Mouse (Mus musculus) layer of hippocampus, postnatal 36 days (tissue): ENCODE measurements at regions not wholly inside any gene's neighbourhood (a gene's known extent, or its start where the extent isn't known, plus 50 kb on each side); places are given as distances from the start of the nearest gene placed in this dataset.

Source experiments
- DNase-seq, 2 experiments: peaks; one replicate each; pipeline ENCODE4 v3.0.0; 2022

GRCm38 (mm10) chr16:86136169-86136568, 234.5 kb upstream of the Adamts5 start:
- DNase-seq = no peak

DNA sequence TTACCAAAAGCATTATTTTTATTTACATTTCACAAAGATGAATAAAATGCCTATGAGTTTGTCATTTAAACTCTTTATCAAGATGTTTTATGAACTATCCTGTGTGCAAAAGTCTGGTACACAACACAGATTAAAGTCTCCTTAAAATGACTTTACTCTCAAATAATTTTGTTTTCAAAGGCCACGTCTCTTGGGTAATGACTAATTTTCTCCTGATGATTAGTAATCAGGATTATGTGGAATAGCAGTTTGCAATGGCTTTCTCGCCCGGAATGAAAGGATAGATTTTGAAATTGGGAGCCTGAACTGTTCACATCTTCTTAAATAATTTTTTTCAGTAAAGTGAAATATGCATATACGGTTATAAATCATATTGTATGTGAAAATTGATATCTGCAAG, 225.8 kb upstream of the Adamts5 start:
- DNase-seq = no peak

DNA sequence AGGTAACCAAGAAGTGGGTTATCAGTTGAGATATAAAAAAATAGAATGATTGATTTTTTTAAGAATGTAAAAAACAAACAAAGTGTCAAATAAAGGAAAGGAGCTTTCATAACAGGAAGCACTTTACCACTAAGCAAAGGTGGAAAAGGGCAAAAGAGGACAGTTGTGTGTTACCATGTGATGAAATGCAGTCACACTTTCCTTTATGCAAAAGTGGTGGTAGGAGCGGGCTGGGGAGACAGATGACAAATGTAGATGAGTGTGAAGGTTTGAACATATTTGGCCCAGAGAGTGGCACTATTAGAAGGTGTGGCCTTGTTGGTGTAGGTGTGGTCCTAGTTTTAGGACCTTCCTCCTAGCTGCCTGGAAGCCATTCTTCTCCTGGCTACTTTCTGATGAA, 222.6 kb upstream of the Adamts5 start:
- no peak for DNase-seq

GRCm38 (mm10) chr16:86122936-86123335, 221.3 kb upstream of the Adamts5 start:
- no peak for DNase-seq

DNA sequence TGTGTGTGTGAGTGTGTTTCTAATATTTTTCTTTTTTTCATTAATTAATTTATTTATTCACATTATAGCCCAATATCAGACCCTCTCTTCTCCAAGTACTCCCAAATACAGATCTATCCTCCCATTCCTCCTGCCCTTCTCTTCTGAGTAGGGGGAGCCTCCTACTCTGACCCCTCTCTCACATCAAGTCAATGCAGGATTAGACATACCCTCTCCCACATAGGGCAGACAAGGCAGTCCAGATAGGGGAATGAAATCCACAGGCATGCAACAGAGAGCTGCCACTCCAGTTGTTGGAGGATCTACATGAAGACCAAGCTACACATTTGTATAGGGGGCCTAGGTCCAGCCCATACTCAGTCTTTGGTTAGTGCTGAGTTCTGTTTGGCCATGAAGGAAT, 216.3 kb upstream of the Adamts5 start:
- DNase-seq = no peak

DNA sequence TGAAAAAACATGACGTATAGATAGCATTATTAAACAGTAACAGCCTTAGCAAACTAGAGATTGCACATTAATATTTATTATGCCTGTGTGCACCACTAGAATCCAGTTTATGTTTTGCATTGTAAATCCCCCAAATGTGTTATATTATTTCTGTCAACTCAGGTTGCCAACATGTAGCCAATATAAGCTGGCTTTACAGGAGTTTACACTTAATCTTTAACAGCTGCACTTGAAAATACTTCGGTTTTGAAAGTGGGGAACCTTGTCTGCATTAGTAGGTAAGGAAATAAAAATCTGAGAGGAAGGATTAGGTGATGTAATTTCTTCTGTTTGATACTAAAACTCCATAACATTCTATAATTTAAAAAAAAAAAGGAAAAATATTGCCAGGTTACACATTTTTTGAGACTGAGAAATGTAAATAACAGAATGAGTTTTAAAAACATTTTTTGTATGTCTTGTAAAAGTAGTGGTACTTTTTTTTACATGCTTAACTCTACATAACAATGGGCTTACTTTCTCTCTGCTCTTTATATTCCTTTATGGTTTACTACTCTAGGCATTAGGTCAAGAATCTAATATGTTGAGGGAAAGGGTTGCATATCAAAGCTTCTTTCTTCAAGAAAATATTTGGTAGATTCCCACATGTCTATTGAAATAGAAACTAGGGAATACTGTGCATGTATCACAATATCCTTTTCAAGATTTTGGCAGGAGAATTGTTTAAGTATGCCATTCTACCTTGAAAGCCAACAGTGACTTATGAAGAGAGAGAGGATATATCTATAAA, 214.2 kb upstream of the Adamts5 start:
- DNase-seq = no peak

GRCm38 (mm10) chr16:86094461-86094860, 192.8 kb upstream of the Adamts5 start:
- no peak for DNase-seq

DNA sequence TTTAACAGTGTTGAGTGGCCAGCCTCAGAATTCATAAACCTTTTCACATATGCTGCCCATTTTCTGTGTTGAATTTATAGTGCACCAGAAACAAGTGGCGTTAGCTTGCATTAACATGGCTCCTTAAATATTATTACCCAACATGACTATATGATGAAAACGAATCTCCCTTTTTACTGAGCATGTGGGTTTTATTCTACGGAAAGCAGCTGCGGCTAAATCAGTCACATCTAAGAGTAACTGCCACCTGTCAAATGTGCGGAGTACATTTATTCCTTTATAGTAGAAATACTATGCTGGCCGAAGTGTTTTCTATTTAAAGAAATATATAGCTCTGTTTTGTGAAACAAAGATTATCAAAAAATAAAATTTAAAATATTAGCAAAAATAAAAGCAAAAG, 188.5 kb upstream of the Adamts5 start:
- DNase-seq = no peak

- DNase-seq = no peak
Observed at GRCm38 (mm10) chr16:86087421-86087820, 185.8 kb upstream of the Adamts5 start.

DNA sequence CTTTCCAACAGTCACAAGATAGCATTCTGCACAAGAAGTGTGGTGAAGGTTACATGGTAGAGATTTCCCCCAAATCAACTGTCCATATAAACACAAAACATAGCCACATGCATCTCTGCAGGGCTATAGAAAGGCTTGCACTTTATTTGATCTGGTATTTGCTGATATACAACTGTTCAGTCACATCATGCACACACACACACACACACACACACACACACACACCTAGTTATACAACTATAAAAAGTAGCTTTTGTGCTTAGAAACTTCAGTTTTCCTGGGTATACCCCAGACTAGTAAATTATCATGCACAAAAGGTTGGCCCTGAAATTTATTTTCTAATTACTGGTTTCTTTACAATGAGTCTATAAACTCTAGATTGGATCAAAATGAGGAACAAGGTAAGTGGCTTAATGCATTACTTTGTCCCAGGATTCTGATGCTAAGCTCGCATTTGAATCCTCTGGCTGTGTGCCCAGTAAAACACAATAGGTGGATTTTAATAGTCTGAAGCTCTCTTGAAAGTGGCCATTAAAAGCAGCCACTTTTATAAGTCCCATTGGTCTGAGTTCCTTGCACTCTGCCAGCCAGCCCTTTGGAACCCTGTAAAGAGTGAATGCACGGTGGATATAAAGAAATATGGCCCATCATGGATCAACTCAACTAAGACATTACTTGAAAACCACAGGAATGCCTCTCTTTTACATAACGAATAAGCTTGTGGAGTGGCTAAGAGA, 166.2 kb upstream of the Adamts5 start:
- no peak for DNase-seq

DNA sequence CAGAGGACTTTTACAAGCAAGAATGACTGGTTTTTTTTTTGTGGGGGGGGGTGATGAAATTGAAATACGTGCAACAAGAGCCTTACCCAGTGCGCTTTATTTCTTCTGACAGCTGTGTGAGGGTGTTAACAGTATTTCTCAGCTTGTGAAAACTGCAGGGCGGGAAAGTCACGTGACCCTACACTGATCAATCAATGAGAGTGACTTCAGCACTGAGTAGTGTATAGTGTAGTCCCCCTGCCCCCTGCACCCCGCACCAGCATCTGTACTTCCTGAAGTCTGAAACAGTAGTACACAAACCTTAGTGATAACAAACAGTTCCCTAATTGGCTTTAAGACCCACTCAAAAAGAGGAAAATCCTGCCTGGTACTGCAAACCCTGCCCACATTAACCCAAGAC, 158.5 kb upstream of the Adamts5 start:
- no peak for DNase-seq

DNA sequence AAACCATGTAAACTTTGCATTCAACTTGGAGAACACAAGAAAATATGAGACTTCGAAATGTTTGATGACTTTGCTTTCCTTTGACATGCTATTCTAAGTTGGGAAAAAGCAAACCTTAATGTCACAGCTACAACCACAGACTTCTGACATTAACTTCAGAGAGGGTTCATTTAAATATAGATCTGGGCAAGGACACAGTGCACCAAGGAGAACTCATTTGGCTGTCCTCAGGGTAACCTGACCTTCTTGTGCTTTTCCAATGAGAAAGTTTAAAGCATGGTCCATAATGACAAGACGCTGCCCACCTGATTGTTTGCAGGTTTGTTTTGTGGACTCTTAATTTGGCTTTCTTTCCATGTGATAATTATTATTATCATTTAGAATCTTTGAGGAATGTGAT, 143.1 kb upstream of the Adamts5 start:
- DNase-seq = no peak

DNA sequence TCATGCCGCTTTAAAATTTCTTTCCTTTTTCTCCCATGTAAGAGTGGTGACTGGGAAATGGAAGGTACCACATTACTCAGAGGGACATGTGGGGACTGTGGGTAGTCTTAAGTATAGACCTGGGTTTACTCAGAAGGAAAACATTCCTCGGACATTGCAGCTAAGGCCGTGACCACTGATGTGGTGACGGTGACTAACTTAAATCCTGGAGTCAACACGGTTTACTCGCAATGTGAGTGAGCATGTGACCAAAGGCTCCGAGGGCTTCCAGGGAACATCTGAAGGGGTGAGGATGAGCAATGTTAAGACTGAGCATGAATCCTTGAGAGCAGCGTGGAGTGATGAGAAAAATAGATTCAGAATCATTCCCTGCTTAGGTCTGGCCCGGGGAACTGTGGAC, 133.1 kb upstream of the Adamts5 start:
- DNase-seq = no peak

DNA sequence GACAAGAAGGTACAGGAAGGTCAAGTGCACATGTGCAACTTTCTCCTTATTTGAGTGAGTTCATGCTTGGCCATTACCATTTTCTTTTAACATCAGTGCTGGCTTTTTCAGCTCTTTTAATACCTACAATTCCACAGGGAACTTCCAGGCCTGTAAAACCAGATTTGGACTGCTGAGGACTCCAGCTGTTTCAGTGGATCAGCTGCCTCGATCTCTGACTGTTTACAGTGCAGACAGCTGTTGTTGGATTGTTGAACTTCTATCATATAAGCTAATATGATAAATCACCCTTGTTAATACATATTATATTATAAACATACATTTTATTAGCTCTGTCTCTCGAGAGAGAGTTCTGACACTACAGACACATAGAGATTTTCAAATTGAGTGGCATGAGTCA, 126.1 kb upstream of the Adamts5 start:
- no peak for DNase-seq

DNA sequence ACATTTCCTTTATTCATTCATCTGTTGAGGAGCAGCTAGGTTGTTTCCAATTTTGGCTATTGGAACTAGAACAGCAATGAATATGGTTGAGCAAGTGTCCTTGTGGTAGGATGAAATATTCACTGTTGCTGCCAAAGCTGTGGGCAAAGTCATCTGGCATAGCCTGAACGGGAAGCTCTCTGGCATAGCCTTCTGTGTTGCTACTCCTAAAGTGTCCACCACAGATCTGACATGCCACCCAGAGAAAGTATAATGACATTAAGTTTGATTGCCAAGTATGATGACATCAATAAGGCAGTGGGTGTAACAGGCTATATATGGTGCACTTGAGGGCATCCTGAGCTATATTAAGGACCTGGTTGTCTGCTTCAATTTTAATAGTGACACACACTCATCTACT, 113.7 kb upstream of the Adamts5 start:
- peak; percentile 11 to 14 for DNase-seq

- DNase-seq = no peak
Observed at GRCm38 (mm10) chr16:86011051-86011450, 109.4 kb upstream of the Adamts5 start.

- DNase-seq = no peak
Observed at GRCm38 (mm10) chr16:86009638-86010329, 108.2 kb upstream of the Adamts5 start.

DNA sequence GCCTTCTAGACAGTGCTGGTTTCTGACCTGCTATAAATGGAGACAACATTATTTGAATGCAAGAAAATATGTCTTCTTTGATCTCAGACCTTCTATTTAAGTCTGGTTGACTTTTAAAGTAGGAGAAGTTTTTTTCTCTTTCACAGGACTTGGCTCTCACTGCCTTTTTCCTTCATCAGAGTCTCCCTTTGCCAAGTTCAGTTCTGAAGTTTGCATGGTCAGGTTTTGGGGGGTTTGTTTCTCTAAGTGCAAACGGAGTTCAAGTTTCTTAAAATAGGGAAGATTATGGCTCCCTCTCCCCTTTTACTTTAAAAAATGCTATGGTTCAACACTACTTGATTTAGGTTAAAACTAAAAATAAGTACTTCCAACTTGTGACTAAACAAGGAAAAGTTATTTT, 106.2 kb upstream of the Adamts5 start:
- no peak for DNase-seq

DNA sequence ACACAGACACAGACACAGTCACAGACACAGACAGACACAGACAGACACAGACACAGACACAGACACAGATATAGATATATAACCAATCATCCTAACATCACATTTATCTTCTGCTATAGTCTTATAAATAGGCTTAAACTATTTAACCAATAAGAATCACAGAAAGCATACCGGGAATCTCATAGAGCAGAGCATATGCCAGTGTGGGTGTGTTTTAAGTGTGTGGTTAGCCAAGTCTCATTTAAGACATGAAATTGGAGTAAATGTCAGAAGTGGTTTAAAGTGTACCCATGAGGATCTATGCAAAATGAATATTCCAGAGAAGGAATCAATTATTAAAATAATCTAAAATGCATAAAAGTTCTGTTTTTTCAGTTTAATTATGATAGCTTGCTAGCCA, 99.2 kb upstream of the Adamts5 start:
- DNase-seq = no peak

GRCm38 (mm10) chr16:85985841-85986240, 84.2 kb upstream of the Adamts5 start:
- DNase-seq = no peak

DNA sequence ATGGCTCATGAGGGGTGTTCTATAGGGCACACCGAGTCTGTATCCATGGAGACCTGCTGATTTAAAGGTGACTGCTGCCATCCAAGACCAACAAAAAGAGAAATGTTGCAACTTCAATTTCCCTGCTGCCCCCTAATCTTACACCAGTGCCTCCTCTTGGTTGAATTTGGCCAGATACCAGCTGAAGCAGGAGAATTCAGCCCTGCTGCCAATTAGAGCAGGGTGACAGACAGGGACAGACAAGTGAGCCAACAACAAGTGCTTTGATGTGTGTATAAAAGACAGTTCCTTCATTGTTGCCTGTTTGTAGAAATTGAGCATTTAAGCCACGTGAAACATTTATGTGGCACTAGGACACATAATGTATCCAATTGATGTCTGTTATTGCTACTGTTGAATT, 75.5 kb upstream of the Adamts5 start:
- no peak for DNase-seq

DNA sequence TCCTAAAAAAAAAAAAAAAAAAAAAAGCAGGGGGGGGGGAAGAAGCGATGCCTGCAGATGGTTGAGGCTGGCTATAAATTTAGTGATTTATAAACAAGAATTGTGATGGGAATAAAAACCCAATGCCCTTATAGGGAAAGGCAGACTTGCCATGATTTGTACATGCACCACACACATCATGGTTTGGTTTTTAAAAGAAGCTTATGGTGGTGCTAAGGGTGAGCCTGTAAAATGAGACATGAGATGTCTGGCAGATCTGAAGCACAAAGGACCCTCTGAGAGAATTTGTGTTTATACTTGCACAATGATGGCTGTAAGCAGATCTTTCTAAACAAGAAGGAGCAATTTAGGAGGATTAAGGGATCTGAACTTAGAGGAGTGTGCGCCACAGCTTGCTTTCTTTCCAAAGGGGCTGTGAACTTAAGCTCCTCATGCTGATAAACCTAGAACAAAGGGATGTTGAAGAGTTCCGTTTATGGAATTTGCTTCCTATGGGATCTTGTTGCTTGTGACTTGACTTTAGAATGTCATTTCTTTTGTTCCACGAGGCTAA, 65.3 kb upstream of the Adamts5 start:
- no peak for DNase-seq

- DNase-seq = no peak
Observed at GRCm38 (mm10) chr16:85966251-85966650, 64.6 kb upstream of the Adamts5 start.
